Mouse (Mus musculus): ENCODE measurements around the gene Gm44502. TPM values are rescaled to one million over a fixed set of nuclear protein-coding genes. Genes with fewer than 3 reads are reported as not detected.
A peak's percentile ranks its signal among the peaks of the same experiment; 100 is the strongest.

The Gm44502 gene
- polyA plus RNA-seq, 1 experiment from 2014 or later, result 0.90 TPM

- no peak overlapping the region for H3K9ac ChIP-seq
- no peaks in the 10 kb centered on the region for H3K36me3 ChIP-seq
- no peak overlapping the region for H3K4me3 ChIP-seq
- H3K4me2 ChIP-seq, result no peak overlapping the region
- H3K27me3 ChIP-seq (replicated peaks), result peaks cover 38% of the 10 kb centered on the region
- no peak for ATAC-seq (ENCODE audit: extremely low read depth, insufficient number of reproducible peaks, low FRiP score, low TSS enrichment)
- WGBS, result 84% methylated on average over 10 of the region's 10 CpGs
- no peak overlapping the region for H3K27ac ChIP-seq (replicated peaks)
- H3K4me1 ChIP-seq, result no peaks in the 10 kb centered on the region
- H3K9me3 ChIP-seq, result no peaks in the 10 kb centered on the region
Observed at GRCm38 (mm10) chr15:89390081-89390480, 39.4 kb downstream of the Gm44502 start.

- H3K4me2 ChIP-seq, result no peak overlapping the region
- no peak overlapping the region for H3K4me3 ChIP-seq
- H3K27ac ChIP-seq (replicated peaks), result no peak overlapping the region
- WGBS, result 33% methylated on average over 12 of the region's 12 CpGs
- no peaks in the 10 kb centered on the region for H3K9me3 ChIP-seq
- peaks cover 56% of the 10 kb centered on the region for H3K27me3 ChIP-seq (replicated peaks)
- no peak overlapping the region for H3K9ac ChIP-seq
- H3K36me3 ChIP-seq, result no peaks in the 10 kb centered on the region
- no peak for ATAC-seq (ENCODE audit: extremely low read depth, insufficient number of reproducible peaks, low FRiP score, low TSS enrichment)
- H3K4me1 ChIP-seq, result no peaks in the 10 kb centered on the region
Observed at GRCm38 (mm10) chr15:89387127-89387526, 42.4 kb downstream of the Gm44502 start.

DNA sequence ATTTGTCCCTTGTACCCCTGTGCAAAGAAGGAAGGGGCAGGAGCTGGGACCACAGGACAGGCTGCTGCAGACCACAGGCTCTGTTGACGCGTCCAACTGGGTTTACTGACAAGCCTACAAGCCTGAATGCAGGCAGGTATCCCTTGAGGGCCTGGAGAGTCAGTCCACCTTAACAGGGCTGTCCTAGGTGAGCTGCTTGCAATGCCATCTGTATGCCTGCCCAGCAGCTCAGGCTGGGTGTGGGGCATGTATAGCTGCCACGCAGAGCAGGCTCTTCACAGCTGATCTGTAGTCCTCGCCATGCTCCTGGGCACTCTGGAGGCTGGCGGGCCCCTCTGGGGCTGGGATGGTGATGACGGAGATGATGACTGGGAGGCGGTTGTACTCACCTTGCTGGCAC is 44.9 kb downstream of the Gm44502 start, which contains the start of gene Klhdc7b:
Klhdc7b (plus strand) TSS at position 301 of the 400 bp plus-strand sequence.
- Histone ChIP-seq H3K27me3 (replicated peaks) (peaks cover 75% of the 10 kb centered on the region), H3K4me3 (no peak within 1 kb of the TSS), H3K36me3 (no peaks in the 10 kb centered on the region), H3K27ac (replicated peaks) (no peak within 1 kb of the TSS), H3K9me3 (no peaks in the 10 kb centered on the region), H3K4me1 (peaks cover under 1% of the 10 kb centered on the region), H3K4me2 (no peak within 1 kb of the TSS), H3K9ac (no peak within 1 kb of the TSS)
- 0 out of 2 replicates have a peak, but pooled peaks have one; percentile 23 for ATAC-seq (ENCODE audit: extremely low read depth, insufficient number of reproducible peaks, low FRiP score, low TSS enrichment)
- 72% methylated on average over 7 of the region's 7 CpGs for WGBS

GRCm38 (mm10) chr15:89379429-89379828 is 50.1 kb downstream of the Gm44502 start:
- Histone ChIP-seq H3K4me1 (peaks cover 30% of the 10 kb centered on the region), H3K36me3 (no peaks in the 10 kb centered on the region), H3K27ac (replicated peaks) (no peak overlapping the region), H3K4me2 (peak overlapping the region; percentile 82), H3K4me3 (peak overlapping the region; percentile 54), H3K9me3 (no peaks in the 10 kb centered on the region), H3K27me3 (replicated peaks) (peaks cover 75% of the 10 kb centered on the region), H3K9ac (peak overlapping the region; percentile 71)
- 9% methylated on average over 10 of the region's 10 CpGs for WGBS
- no peak for ATAC-seq (ENCODE audit: extremely low read depth, insufficient number of reproducible peaks, low FRiP score, low TSS enrichment)

DNA sequence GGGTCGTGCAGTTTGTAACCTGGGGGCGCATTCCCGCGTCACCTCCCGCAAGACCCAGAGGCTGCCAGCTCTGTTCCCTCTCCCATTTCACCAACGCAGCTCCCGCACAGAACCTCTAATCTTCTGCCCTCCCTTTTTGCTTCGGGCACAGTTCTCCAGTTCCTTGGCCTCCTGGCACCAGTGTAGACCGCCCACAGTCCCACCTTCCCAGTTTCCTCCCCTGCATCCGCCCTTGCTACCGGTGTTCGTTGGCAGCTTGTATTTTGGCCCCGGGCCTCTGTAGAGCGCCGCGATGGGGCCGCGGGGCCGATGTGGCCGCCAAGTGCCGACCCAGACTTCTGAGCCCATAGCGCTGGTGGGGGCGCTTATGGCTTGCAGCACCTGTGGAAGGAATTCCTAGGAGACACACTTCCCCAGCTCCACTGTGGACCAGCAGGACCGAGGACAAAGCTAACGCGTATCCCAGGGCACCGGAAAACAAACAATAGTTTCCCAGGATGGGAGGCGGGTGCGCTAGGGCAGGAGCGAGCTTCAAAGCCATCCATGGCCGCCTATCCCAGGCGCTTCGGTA is 50.6 kb downstream of the Gm44502 start, which contains the start of gene Odf3b:
Odf3b (minus strand) TSS at position 452 of the 571 bp plus-strand sequence.
- ATAC-seq (ENCODE audit: extremely low read depth, insufficient number of reproducible peaks, low FRiP score, low TSS enrichment), result no peak
- peaks cover 71% of the 10 kb centered on the region for H3K27me3 ChIP-seq (replicated peaks)

DNA sequence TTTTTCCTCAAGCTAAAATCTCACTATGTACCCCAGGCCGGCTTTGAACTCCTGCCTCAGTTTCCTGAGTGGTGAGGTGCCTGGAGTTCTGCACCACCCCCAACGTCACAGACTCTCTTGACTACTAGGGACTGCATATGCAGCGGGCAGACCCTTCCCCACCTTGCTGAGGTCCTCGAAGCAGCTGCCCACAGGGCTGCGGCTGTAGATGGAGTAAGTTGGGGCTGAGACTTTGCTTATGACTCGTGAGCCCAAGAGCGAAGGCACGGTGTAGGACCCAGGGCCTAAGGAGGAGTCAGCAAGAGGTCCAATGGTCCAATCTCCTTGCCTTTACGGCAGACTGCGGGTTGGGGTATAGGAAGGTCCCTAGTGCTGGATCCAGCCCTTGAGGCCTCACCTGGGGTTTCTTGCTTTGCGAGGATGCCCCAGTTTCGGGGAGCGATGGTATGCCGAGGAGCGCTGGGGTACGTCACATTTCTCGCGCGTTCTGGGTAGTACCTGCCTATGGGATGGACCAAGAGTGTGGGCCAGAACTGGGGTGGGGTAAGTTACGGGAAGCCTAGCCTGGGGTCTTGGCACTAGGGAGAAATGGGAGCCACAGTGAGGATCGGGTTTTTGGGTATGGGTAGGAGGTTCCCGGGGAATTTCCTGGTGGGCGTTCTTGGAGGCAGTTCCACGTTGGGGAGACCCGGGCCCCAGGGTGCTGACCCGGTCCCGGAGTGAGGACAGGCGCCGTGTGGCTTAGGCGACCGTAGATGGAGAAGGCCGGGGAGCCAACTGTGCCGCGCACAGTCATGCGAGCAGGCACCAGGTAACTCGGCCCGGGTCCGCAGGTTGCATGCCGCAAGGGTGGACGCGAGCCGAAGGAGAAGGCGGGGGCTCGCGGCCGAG is 51.3 kb downstream of the Gm44502 start:
- peaks cover 68% of the 10 kb centered on the region for H3K27me3 ChIP-seq (replicated peaks)
- peak overlapping the region; percentile 71 for H3K9ac ChIP-seq

More for the DNA sequence above, 50.6 kb downstream of the Gm44502 start, which contains the start of gene Odf3b:
- peak within 1 kb of the TSS; percentile 71 for H3K9ac ChIP-seq
- H3K36me3 ChIP-seq, result no peaks in the 10 kb centered on the region
- no peaks in the 10 kb centered on the region for H3K9me3 ChIP-seq
- peak within 1 kb of the TSS; percentile 82 for H3K4me2 ChIP-seq
- H3K27ac ChIP-seq (replicated peaks), result no peak within 1 kb of the TSS
- under 1% methylated on average over 33 of the region's 33 CpGs for WGBS
- peak within 1 kb of the TSS; percentile 54 for H3K4me3 ChIP-seq
- peaks cover 34% of the 10 kb centered on the region for H3K4me1 ChIP-seq

GRCm38 (mm10) chr15:89377362-89377761 is 52.1 kb downstream of the Gm44502 start:
- Histone ChIP-seq H3K9me3 (no peaks in the 10 kb centered on the region), H3K4me3 (no peak overlapping the region), H3K36me3 (peaks cover 5% of the 10 kb centered on the region), H3K9ac (no peak overlapping the region; the same call in 1 of the 2 replicates), H3K4me2 (peak overlapping the region; percentile 24), H3K4me1 (peaks cover 44% of the 10 kb centered on the region), H3K27me3 (replicated peaks) (peaks cover 67% of the 10 kb centered on the region), H3K27ac (replicated peaks) (no peak overlapping the region)
- 4% methylated on average over 18 of the region's 18 CpGs for WGBS
- ATAC-seq (ENCODE audit: extremely low read depth, insufficient number of reproducible peaks, low FRiP score, low TSS enrichment), result no peak

More for the DNA sequence above, 51.3 kb downstream of the Gm44502 start:
- H3K27ac ChIP-seq (replicated peaks), result no peak overlapping the region
- no peaks in the 10 kb centered on the region for H3K36me3 ChIP-seq
- no peaks in the 10 kb centered on the region for H3K9me3 ChIP-seq
- peaks cover 35% of the 10 kb centered on the region for H3K4me1 ChIP-seq
- ATAC-seq (ENCODE audit: extremely low read depth, insufficient number of reproducible peaks, low FRiP score, low TSS enrichment), result no peak
- H3K4me3 ChIP-seq, result peak overlapping the region; percentile 54
- H3K4me2 ChIP-seq, result peak overlapping the region; percentile 82
- 9% methylated on average over 46 of the region's 46 CpGs for WGBS

GRCm38 (mm10) chr15:89376957-89377356 is 52.5 kb downstream of the Gm44502 start, which contains the start of gene Tymp:
Gene Tymp, minus strand, starts transcription at chr15:89377039.
- ATAC-seq (ENCODE audit: extremely low read depth, insufficient number of reproducible peaks, low FRiP score, low TSS enrichment), result no peak

GRCm38 (mm10) chr15:89376040-89376439 is 53.5 kb downstream of the Gm44502 start:
- Histone ChIP-seq H3K4me3 (no peak overlapping the region), H3K4me1 (peaks cover 45% of the 10 kb centered on the region), H3K27me3 (replicated peaks) (peaks cover 56% of the 10 kb centered on the region), H3K36me3 (peaks cover 18% of the 10 kb centered on the region), H3K9me3 (no peaks in the 10 kb centered on the region), H3K27ac (replicated peaks) (no peak overlapping the region), H3K4me2 (no peak overlapping the region), H3K9ac (no peak overlapping the region)
- ATAC-seq (ENCODE audit: extremely low read depth, insufficient number of reproducible peaks, low FRiP score, low TSS enrichment), result no peak
- WGBS, result 73% methylated on average over 7 of the region's 7 CpGs

More at GRCm38 (mm10) chr15:89376957-89377356, 52.5 kb downstream of the Gm44502 start, which contains the start of gene Tymp:
- Histone ChIP-seq H3K27me3 (replicated peaks) (peaks cover 63% of the 10 kb centered on the region), H3K4me3 (no peak within 1 kb of the TSS), H3K9me3 (no peaks in the 10 kb centered on the region), H3K4me2 (peak within 1 kb of the TSS; percentile 24), H3K27ac (replicated peaks) (no peak within 1 kb of the TSS), H3K9ac (peak within 1 kb of the TSS; percentile 71; the same call in 1 of the 2 replicates), H3K36me3 (peaks cover 9% of the 10 kb centered on the region), H3K4me1 (peaks cover 45% of the 10 kb centered on the region)
- 21% methylated on average over 16 of the region's 16 CpGs for WGBS

DNA sequence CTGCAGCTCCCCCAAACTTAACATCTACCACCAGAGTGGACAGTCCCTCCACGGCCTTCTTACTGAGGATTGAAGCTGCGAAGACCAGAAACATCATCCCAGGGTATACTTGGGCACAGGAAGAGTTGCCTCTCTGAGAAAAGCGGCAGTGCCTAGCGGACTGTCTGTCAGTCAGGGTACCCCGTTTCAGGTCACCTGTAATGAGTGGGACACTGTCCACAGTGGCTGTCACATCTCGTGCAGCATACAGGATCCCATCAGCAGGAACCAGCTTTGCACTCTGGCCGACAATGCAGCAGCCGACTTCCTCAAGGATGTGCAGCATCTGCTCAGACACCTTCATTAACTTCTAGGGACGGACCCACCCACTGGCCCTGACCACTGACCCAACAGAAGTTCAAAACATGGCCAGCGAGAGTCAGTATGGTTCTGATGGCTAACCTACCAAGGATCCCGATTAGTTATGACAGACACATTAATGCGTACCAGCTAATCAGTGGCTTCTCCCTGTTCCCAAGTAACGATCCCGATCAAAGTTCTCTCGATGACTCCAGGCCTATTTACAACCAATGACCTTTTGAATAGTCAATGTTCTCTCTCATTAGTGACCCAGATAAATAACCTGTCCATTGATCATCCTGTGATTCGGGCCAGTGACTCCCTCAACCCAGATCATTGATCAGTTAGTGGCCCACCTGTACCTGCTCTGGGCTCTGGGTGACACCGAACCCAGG is 54.5 kb downstream of the Gm44502 start:
- Histone ChIP-seq H3K4me3 (no peak overlapping the region), H3K27me3 (replicated peaks) (peaks cover 45% of the 10 kb centered on the region), H3K36me3 (peaks cover 29% of the 10 kb centered on the region), H3K9ac (no peak overlapping the region), H3K27ac (replicated peaks) (no peak overlapping the region), H3K4me1 (peaks cover 45% of the 10 kb centered on the region), H3K4me2 (no peak overlapping the region), H3K9me3 (no peaks in the 10 kb centered on the region)
- no peak for ATAC-seq (ENCODE audit: extremely low read depth, insufficient number of reproducible peaks, low FRiP score, low TSS enrichment)
- 86% methylated on average over 17 of the region's 17 CpGs for WGBS

DNA sequence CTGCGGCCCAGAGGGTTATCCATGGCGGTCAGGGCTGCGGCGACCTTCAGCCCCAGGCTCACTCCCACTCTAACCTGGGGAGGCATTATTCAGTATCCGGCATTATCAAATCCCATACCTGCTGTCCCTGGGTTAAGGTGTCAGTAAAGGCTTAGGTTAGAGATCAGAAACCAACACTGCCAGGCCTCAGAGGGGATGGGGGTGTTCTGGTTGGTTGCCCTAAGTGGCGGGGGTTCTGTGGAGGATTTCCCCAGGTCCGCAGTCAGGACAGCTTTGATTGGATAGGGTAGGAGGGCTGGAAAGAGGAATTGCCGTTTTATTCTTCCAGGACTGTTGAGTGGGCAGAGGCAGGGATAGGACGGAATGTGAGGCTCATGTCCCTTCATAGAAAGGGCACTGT is 55.2 kb downstream of the Gm44502 start:
- Histone ChIP-seq H3K4me2 (peak overlapping the region; percentile 90), H3K4me3 (peak overlapping the region; percentile 75), H3K27ac (replicated peaks) (peak overlapping the region; percentile 94), H3K36me3 (peaks cover 35% of the 10 kb centered on the region), H3K4me1 (peaks cover 41% of the 10 kb centered on the region), H3K9ac (peak overlapping the region; percentile 88), H3K9me3 (no peaks in the 10 kb centered on the region), H3K27me3 (replicated peaks) (peaks cover 40% of the 10 kb centered on the region)
- no peak for ATAC-seq (ENCODE audit: extremely low read depth, insufficient number of reproducible peaks, low FRiP score, low TSS enrichment)
- WGBS, result 50% methylated on average over 9 of the region's 9 CpGs
